In genomic region chr2:104237141-104237540, GRCm38 (mm10) we compare ENCODE assay signal across 23 mouse cellular contexts.
"Had no signal": no experiment of that assay in that cellular context is flagged by ENCODE, and none has a peak within 500 bp of the region (broad histone marks: within the 10 kb centered on the region; RNA-seq: fewer than 3 reads in every experiment).

No protein-coding gene starts in this region.

- DNase-seq: kidney, adult 18-20 months; kidney, postnatal 10 days; kidney, postnatal 4 days; layer of hippocampus, postnatal 36 days; liver; lung, adult 18-20 months; lung, postnatal 14 days; right cerebral cortex, adult 18-20 months; right cerebral cortex, postnatal 14 days; right cerebral cortex, postnatal 4 days; spleen, adult 18-20 months; thymus, postnatal 25 days had no signal

- H3K27ac ChIP-seq: kidney, embryonic 15.5 days; limb, embryonic 10.5 days; limb, embryonic 13.5 days; liver, embryonic 12.5 days; liver, embryonic 15.5 days; macrophage; midbrain, embryonic 12.5 days; midbrain, embryonic 15.5 days; neural tube, embryonic 12.5 days; stomach, embryonic 15.5 days had no signal

- ATAC-seq: intestine, embryonic 16.5 days; liver, embryonic 12.5 days; midbrain, embryonic 15.5 days had no signal

- H3K9ac ChIP-seq: kidney, embryonic 15.5 days; limb, embryonic 13.5 days; liver, embryonic 12.5 days; liver, embryonic 15.5 days; midbrain, embryonic 12.5 days; midbrain, embryonic 15.5 days; neural tube, embryonic 12.5 days; stomach, embryonic 15.5 days had no signal

- H3K27me3 ChIP-seq: kidney, embryonic 15.5 days; liver, embryonic 12.5 days; liver, embryonic 15.5 days; midbrain, embryonic 12.5 days; midbrain, embryonic 15.5 days; neural tube, embryonic 12.5 days; stomach, embryonic 15.5 days had no signal

- H3K4me2 ChIP-seq: kidney, embryonic 15.5 days; limb, embryonic 13.5 days; liver, embryonic 12.5 days; liver, embryonic 15.5 days; midbrain, embryonic 12.5 days; midbrain, embryonic 15.5 days; neural tube, embryonic 12.5 days; stomach, embryonic 15.5 days had no signal

- H3K4me1 ChIP-seq: kidney, embryonic 15.5 days; limb, embryonic 10.5 days; liver, embryonic 12.5 days; liver, embryonic 15.5 days; midbrain, embryonic 12.5 days; midbrain, embryonic 15.5 days; neural tube, embryonic 12.5 days; stomach, embryonic 15.5 days had no signal

- H3K4me3 ChIP-seq: kidney, embryonic 15.5 days; limb, embryonic 10.5 days; limb, embryonic 13.5 days; liver, embryonic 12.5 days; liver, embryonic 15.5 days; midbrain, embryonic 12.5 days; midbrain, embryonic 15.5 days; neural tube, embryonic 12.5 days; stomach, embryonic 15.5 days had no signal

- H3K36me3 ChIP-seq: kidney, embryonic 15.5 days; limb, embryonic 10.5 days; limb, embryonic 13.5 days; liver, embryonic 12.5 days; liver, embryonic 15.5 days; midbrain, embryonic 12.5 days; midbrain, embryonic 15.5 days; neural tube, embryonic 12.5 days; stomach, embryonic 15.5 days had no signal

- H3K9me3 ChIP-seq: kidney, embryonic 15.5 days; limb, embryonic 10.5 days; limb, embryonic 13.5 days; liver, embryonic 12.5 days; liver, embryonic 15.5 days; midbrain, embryonic 12.5 days; midbrain, embryonic 15.5 days; neural tube, embryonic 12.5 days; stomach, embryonic 15.5 days had no signal
